Mouse (Mus musculus) limb, embryonic 11.5 days (tissue): Measurements from ENCODE around the gene Adipoq. TPM values are rescaled to one million over a fixed set of nuclear protein-coding genes. Genes with fewer than 3 reads are reported as not detected.
"Not testable (repeated sequence)": the region's sequence is repeated elsewhere in the genome, so short reads cannot be mapped to it uniquely, and the experiment has no call there.

Experiments
- ATAC-seq: fragments of 200-750 bp; cut with Nextera tagmentation; 2 replicates; pipeline ENCODE4 v1.8.0; 2017; ENCODE audit warnings: low read depth; ENCODE audit not compliant: insufficient number of reproducible peaks, low FRiP score, low TSS enrichment
- DNase-seq: peaks from one replicate; pipeline ENCODE4 v3.0.0-alpha.2; 2015; ENCODE audit warnings: low spot score
- H3K27ac ChIP-seq: fragments of 300-500 bp; sonication (generic); replicated peaks from 2 replicates; pipeline ENCODE4 v1.5.1; 2014; ENCODE audit warnings: low read depth, mild to moderate bottlenecking, low read length
- H3K27me3 ChIP-seq: fragments of 300-500 bp; sonication (generic); 2 replicates; pipeline ENCODE4 v1.6.1; 2014; ENCODE audit warnings: mild to moderate bottlenecking, low read length, mixed read lengths; ENCODE audit not compliant: control insufficient read depth, insufficient read depth
- H3K36me3 ChIP-seq: fragments of 300-500 bp; sonication (generic); 2 replicates; pipeline ENCODE4 v1.6.1; 2014; ENCODE audit warnings: mild to moderate bottlenecking, low read length, moderate library complexity, mixed read lengths; ENCODE audit not compliant: control insufficient read depth, insufficient read depth
- H3K4me1 ChIP-seq: fragments of 300-500 bp; sonication (generic); 2 replicates; pipeline ENCODE4 v1.6.1; 2014; ENCODE audit warnings: low read length, mixed read lengths; ENCODE audit not compliant: control insufficient read depth, insufficient read depth
- H3K4me2 ChIP-seq: fragments of 300-500 bp; sonication (generic); 2 replicates; pipeline ENCODE4 v1.6.1; 2014; ENCODE audit warnings: low read depth, mild to moderate bottlenecking, moderate library complexity; ENCODE audit not compliant: severe bottlenecking
- H3K4me3 ChIP-seq: fragments of 300-500 bp; sonication (generic); 2 replicates; pipeline ENCODE4 v1.5.1; 2014; ENCODE audit warnings: low read depth, low read length
- H3K9ac ChIP-seq: fragments of 300-500 bp; sonication (generic); 2 replicates; pipeline ENCODE4 v1.6.1; 2014; ENCODE audit warnings: mild to moderate bottlenecking, low read length
- H3K9me3 ChIP-seq: fragments of 300-500 bp; sonication (generic); 2 replicates; pipeline ENCODE4 v1.6.1; 2016; ENCODE audit warnings: low read length; ENCODE audit not compliant: control insufficient read depth
- WGBS: fragments of 180-500 bp; shearing (Covaris S2); extraction: QIAGEN DNeasy Blood & Tissue Kit; methylation state at CpG from one replicate; pipeline ENCODE4 v1.1.7; 2014; 5-methylcytosine and 5-hydroxymethylcytosine counted together
- polyA plus RNA-seq: library from polyadenylated mRNA; unstranded; fragments of >200 nt; fragmentation: Nextera tagmentation; extraction: Ambion mirVana; gene quantifications from 2 replicates; pipeline ENCODE4 v1.2.1, GENCODE M21; 2014

Adipoq gene
- polyA plus RNA-seq, 1 experiment from 2014 or later: not detected

- ATAC-seq (no peak), DNase-seq (no peak)
- no peak overlapping the region for H3K9ac ChIP-seq
- H3K36me3 ChIP-seq: no peaks in the 10 kb centered on the region
- H3K9me3 ChIP-seq: no peaks in the 10 kb centered on the region
- H3K4me3 ChIP-seq: no peak overlapping the region
- no peaks in the 10 kb centered on the region for H3K27me3 ChIP-seq
- no peak overlapping the region for H3K27ac ChIP-seq
- WGBS: 65% methylated on average over 3 of the region's 3 CpGs
- no peaks in the 10 kb centered on the region for H3K4me1 ChIP-seq
- no peak overlapping the region for H3K4me2 ChIP-seq
Observed at GRCm38 (mm10) chr16:23175956-23176355, 29.6 kb downstream of the Adipoq start.

GRCm38 (mm10) chr16:23177856-23178255, 31.5 kb downstream of the Adipoq start:
- H3K4me2 ChIP-seq: no peak overlapping the region
- H3K4me3 ChIP-seq: no peak overlapping the region
- no peaks in the 10 kb centered on the region for H3K4me1 ChIP-seq
- H3K9ac ChIP-seq: no peak overlapping the region
- 91% methylated on average over 2 of the region's 2 CpGs for WGBS
- no peaks in the 10 kb centered on the region for H3K36me3 ChIP-seq
- no peaks in the 10 kb centered on the region for H3K9me3 ChIP-seq
- no peak for DNase-seq
- no peak overlapping the region for H3K27ac ChIP-seq
- ATAC-seq: no peak
- no peaks in the 10 kb centered on the region for H3K27me3 ChIP-seq

GRCm38 (mm10) chr16:23178796-23179195, 32.5 kb downstream of the Adipoq start:
- DNase-seq (no peak), ATAC-seq (no peak)
- H3K27ac ChIP-seq: no peak overlapping the region
- no peaks in the 10 kb centered on the region for H3K4me1 ChIP-seq
- 94% methylated on average over 5 of the region's 5 CpGs for WGBS
- no peak overlapping the region for H3K9ac ChIP-seq
- H3K27me3 ChIP-seq: no peaks in the 10 kb centered on the region
- no peaks in the 10 kb centered on the region for H3K36me3 ChIP-seq
- no peak overlapping the region for H3K4me2 ChIP-seq
- no peak overlapping the region for H3K4me3 ChIP-seq
- no peaks in the 10 kb centered on the region for H3K9me3 ChIP-seq

- 91% methylated on average over 18 of the region's 18 CpGs for WGBS
- ATAC-seq: not testable (repeated sequence)
Observed at GRCm38 (mm10) chr16:23179436-23179835, 33.1 kb downstream of the Adipoq start.

GRCm38 (mm10) chr16:23181054-23181453, 34.7 kb downstream of the Adipoq start:
- Histone ChIP-seq H3K4me1 (no peaks in the 10 kb centered on the region), H3K36me3 (no peaks in the 10 kb centered on the region), H3K4me3 (no peak overlapping the region), H3K4me2 (no peak overlapping the region), H3K9ac (no peak overlapping the region), H3K27me3 (no peaks in the 10 kb centered on the region), H3K27ac (no peak overlapping the region), H3K9me3 (no peaks in the 10 kb centered on the region)
- DNase-seq (no peak), ATAC-seq (no peak)
- 74% methylated on average over 4 of the region's 4 CpGs for WGBS

More at GRCm38 (mm10) chr16:23179436-23179835, 33.1 kb downstream of the Adipoq start:
- H3K36me3 ChIP-seq, H3K27ac ChIP-seq, H3K4me3 ChIP-seq, DNase-seq, H3K27me3 ChIP-seq, H3K9me3 ChIP-seq, H3K9ac ChIP-seq, H3K4me2 ChIP-seq, H3K4me1 ChIP-seq: not testable (repeated sequence)

GRCm38 (mm10) chr16:23181487-23181886, 35.2 kb downstream of the Adipoq start:
- DNase-seq: no peak
- no peak overlapping the region for H3K27ac ChIP-seq
- no peak overlapping the region for H3K4me3 ChIP-seq
- no peak overlapping the region for H3K4me2 ChIP-seq
- H3K27me3 ChIP-seq: no peaks in the 10 kb centered on the region
- H3K9me3 ChIP-seq: no peaks in the 10 kb centered on the region
- no peak overlapping the region for H3K9ac ChIP-seq
- ATAC-seq: no peak
- no peaks in the 10 kb centered on the region for H3K4me1 ChIP-seq
- H3K36me3 ChIP-seq: no peaks in the 10 kb centered on the region
- 82% methylated on average over 3 of the region's 3 CpGs for WGBS

- ATAC-seq: no peak
- WGBS: 85% methylated on average over 1 of the region's 1 CpGs
- Histone ChIP-seq H3K9ac (no peak overlapping the region), H3K27me3 (no peaks in the 10 kb centered on the region), H3K36me3 (no peaks in the 10 kb centered on the region), H3K4me1 (no peaks in the 10 kb centered on the region), H3K4me2 (no peak overlapping the region), H3K4me3 (no peak overlapping the region), H3K27ac (no peak overlapping the region), H3K9me3 (no peaks in the 10 kb centered on the region)
- DNase-seq: no peak
Observed at GRCm38 (mm10) chr16:23181942-23182597, 35.7 kb downstream of the Adipoq start.

- no peak overlapping the region for H3K27ac ChIP-seq
- H3K4me2 ChIP-seq: no peak overlapping the region
- ATAC-seq (no peak), DNase-seq (no peak)
- no peak overlapping the region for H3K4me3 ChIP-seq
- H3K27me3 ChIP-seq: no peaks in the 10 kb centered on the region
- no peaks in the 10 kb centered on the region for H3K36me3 ChIP-seq
- 83% methylated on average over 2 of the region's 2 CpGs for WGBS
- H3K9me3 ChIP-seq: no peaks in the 10 kb centered on the region
- H3K4me1 ChIP-seq: no peaks in the 10 kb centered on the region
- H3K9ac ChIP-seq: no peak overlapping the region
Observed at GRCm38 (mm10) chr16:23185824-23186223, 39.5 kb downstream of the Adipoq start.

- Histone ChIP-seq H3K27ac (no peak overlapping the region), H3K4me2 (no peak overlapping the region), H3K9me3 (no peaks in the 10 kb centered on the region), H3K4me1 (no peaks in the 10 kb centered on the region), H3K27me3 (no peaks in the 10 kb centered on the region), H3K9ac (no peak overlapping the region), H3K36me3 (no peaks in the 10 kb centered on the region), H3K4me3 (no peak overlapping the region)
- DNase-seq: no peak
- 91% methylated on average over 4 of the region's 4 CpGs for WGBS
- no peak for ATAC-seq
Observed at GRCm38 (mm10) chr16:23186418-23186817, 40.1 kb downstream of the Adipoq start.
